Mouse (Mus musculus) activated CD4-positive, CD25-positive, alpha-beta regulatory T cell, adult 9 weeks (primary cell): Measurements from ENCODE around the gene E130311K13Rik. TPM values are rescaled to one million over a fixed set of nuclear protein-coding genes. Genes with fewer than 3 reads are reported as not detected.

Experiments
- polyA plus RNA-seq: library from polyadenylated mRNA; unstranded; fragments of 100-300 nt; shearing (Covaris generic); gene quantifications from one replicate; pipeline ENCODE4 v1.2.1, GENCODE M21; 2017

The E130311K13Rik gene
- 12.2 TPM for polyA plus RNA-seq

GRCm38 (mm10) chr3:63928878-63929859 lies at the start of gene E130311K13Rik:
Gene E130311K13Rik, minus strand, starts transcription at chr3:63929472.

GRCm38 (mm10) chr3:63975955-63976908 lies 47.0 kb upstream of the E130311K13Rik start, which contains the start of gene Gmps:
Gene Gmps, plus strand, starts transcription at chr3:63976106.

GRCm38 (mm10) chr3:63964100-63964921 lies 35.0 kb upstream of the E130311K13Rik start, which contains the start of gene Slc33a1:
Gene Slc33a1, minus strand, starts transcription at chr3:63964768.

GRCm38 (mm10) chr3:63899309-63899695 lies 30.0 kb downstream of the E130311K13Rik start, which contains the start of gene Plch1:
Gene Plch1, minus strand, starts transcription at chr3:63899472.

Other genes starting within 250 kb of the E130311K13Rik start
- 0.11 TPM for gene Plch1, start 30.0 kb downstream of the E130311K13Rik start, polyA plus RNA-seq
- 23.1 TPM for gene Slc33a1, start 35.3 kb upstream of the E130311K13Rik start, polyA plus RNA-seq
- 26.8 TPM for gene Gmps, start 46.6 kb upstream of the E130311K13Rik start, polyA plus RNA-seq
- not detected for gene Vmn2r1, start 152.1 kb upstream of the E130311K13Rik start, polyA plus RNA-seq
- not detected for gene Vmn2r2, start 212.5 kb upstream of the E130311K13Rik start, polyA plus RNA-seq